Mouse (Mus musculus): ENCODE measurements at regions not wholly inside any gene's neighbourhood (a gene's known extent, or its start where the extent isn't known, plus 50 kb on each side); places are given as distances from the start of the nearest gene placed in this dataset.

GRCm38 (mm10) chr13:12864263-12864662 is 64.4 kb upstream of the Prl2c3 start:
- TF ChIP-seq CTCF (IDR thresholded peaks at IDR 0.05; ENCODE audit: borderline replicate concordance, control insufficient read depth, extremely low read depth, insufficient read depth, low read length, poor library complexity) (no peak), POLR2A (IDR thresholded peaks at IDR 0.05; ENCODE audit: control insufficient read depth, extremely low read depth, insufficient read depth, low read length, poor library complexity) (no peak)
